Mouse (Mus musculus) neutrophil, adult 59 days (primary cell): ENCODE results near the gene Clybl. TPM values are rescaled to one million over a fixed set of nuclear protein-coding genes. Genes with fewer than 3 reads are reported as not detected.

Experiments
- total RNA-seq, 2 experiments: library from RNA; stranded (reverse); gene quantifications; 1 replicate in 1 of 2; 2 replicates in 1 of 2; pipeline ENCODE4 v1.2.4; 2023

Clybl gene
- 1 to 10 TPM; 2.9 to 3.6 TPM for total RNA-seq

GRCm38 (mm10) chr14:122181078-122181814 is at the start of gene Clybl:
Gene Clybl, plus strand, starts transcription at chr14:122181704.

GRCm38 (mm10) chr14:122450496-122451382 is 269.2 kb downstream of the Clybl start, which contains the start of gene Gm5089:
Gene Gm5089, minus strand, starts transcription at chr14:122451115.

Other genes with a start within 250 kb of the Clybl start
- gene Gpr183, start 216.5 kb upstream of the Clybl start, total RNA-seq: 10 to 100 TPM in 1 of 2 experiments, 1 to 10 TPM in 1; 8.7 to 12.4 TPM
- gene Timm8a2, start 147.0 kb upstream of the Clybl start, total RNA-seq: not detected
- 10 to 100 TPM; 56.6 to 64.2 TPM for gene Tm9sf2, start 74.7 kb upstream of the Clybl start, total RNA-seq